Mouse (Mus musculus) CD4-positive helper T cell, adult 2 months (primary cell): ENCODE results near the gene Ephb3.
"Not testable (repeated sequence)": the region's sequence is repeated elsewhere in the genome, so short reads cannot be mapped to it uniquely, and the experiment has no call there.

ENCODE experiments used
- DNase-seq: peaks from one replicate; pipeline ENCODE4 v3.0.0-alpha.2; 2012; ENCODE audit warnings: low read depth, missing footprints, low spot score

Gene Ephb3

DNA sequence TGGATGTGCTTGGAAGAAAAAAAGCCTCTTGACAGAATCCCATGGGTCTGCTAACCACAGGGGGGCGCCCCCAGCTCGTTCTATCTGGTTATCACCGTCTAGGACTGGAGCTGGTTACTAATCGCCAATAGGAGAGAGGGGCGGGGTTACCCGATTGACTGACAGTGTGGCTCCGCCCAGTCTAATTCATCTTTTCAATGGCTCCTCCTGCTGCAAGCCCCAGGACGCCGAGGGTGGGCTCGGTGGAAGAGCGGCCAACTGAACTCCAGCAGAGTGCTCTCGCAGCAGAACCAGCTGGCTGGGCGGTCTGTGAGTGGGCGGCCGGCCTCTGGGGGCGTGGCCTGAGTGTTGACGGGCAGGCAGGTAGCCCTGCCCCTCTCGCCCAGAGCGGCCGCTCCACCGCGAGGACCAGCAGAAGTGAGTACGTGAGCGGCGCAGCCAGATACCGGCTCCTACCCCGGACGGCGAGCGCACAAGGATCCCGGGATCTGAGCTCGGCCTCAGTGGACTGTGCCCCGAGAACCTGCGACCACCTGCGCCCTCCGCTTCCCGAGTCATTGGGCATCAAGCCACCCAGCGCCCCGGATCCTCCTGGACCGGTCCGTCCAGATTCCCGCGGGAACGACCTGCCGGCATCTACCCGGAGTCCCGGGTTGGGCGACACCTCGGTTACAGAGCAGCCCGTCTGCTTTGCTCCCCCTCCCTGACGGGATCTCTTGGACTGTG, at the start of gene Ephb3:
TSS of gene Ephb3 (plus strand) at position 389 of the 726 bp plus-strand sequence.
- DNase-seq: peak; percentile 66

DNA sequence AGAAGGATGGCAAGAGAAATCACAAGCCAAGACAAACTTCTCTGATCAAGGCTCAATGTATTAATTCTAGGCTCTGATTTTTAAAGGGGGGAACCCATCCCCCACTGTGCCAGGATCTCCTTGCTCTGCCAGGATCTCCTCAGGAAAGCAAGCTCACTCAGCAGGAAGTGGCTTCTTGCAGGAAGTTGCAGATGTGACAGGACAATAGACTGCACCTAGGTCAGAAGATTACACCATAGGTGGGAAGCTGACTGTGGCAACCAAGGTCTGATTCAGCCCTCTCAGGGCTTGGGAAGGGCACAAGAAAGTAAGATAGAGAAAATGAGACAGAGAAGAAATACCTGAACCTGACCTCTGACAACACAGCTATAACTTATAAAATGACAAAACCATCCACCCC, 48.3 kb upstream of the Ephb3 start:
- not testable (repeated sequence) for DNase-seq

DNA sequence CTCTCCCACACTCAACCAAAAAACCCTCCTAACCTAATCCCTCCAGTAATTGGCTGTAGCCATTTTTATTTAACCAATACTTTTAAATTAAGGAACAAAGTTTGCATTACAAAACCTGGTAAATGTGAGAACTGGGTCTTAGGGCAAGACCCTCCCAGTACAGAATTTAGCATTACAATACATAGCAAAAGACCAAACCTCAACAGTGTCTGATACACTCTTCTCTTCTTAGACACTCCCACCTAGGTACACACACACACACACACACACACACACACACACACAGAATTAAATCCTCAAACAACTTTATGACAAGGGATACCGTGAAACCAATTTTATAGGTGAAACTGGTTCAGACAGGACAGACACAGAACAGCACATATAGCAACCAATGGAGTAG, 45.3 kb upstream of the Ephb3 start:
- not testable (repeated sequence) for DNase-seq

DNA sequence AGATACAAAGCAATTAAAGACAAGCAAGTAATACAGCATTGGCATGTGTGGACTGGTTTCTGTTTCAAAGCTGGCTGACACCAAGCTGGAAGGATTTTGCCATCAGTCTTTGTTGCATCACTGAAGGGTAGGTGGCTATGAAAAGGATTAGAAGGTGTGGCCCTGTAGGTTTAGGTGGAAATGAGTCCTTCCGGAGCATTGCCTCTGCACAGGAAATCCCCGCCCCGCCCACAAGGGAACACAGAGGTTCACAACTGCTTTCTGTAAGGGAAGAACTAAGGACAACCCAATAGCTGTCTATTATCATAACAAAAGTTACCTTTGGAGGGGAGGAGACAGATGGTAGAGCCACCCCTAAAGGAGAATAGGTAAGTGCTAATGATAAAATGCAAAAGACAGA, 41.1 kb upstream of the Ephb3 start:
- DNase-seq: peak; percentile 5

DNA sequence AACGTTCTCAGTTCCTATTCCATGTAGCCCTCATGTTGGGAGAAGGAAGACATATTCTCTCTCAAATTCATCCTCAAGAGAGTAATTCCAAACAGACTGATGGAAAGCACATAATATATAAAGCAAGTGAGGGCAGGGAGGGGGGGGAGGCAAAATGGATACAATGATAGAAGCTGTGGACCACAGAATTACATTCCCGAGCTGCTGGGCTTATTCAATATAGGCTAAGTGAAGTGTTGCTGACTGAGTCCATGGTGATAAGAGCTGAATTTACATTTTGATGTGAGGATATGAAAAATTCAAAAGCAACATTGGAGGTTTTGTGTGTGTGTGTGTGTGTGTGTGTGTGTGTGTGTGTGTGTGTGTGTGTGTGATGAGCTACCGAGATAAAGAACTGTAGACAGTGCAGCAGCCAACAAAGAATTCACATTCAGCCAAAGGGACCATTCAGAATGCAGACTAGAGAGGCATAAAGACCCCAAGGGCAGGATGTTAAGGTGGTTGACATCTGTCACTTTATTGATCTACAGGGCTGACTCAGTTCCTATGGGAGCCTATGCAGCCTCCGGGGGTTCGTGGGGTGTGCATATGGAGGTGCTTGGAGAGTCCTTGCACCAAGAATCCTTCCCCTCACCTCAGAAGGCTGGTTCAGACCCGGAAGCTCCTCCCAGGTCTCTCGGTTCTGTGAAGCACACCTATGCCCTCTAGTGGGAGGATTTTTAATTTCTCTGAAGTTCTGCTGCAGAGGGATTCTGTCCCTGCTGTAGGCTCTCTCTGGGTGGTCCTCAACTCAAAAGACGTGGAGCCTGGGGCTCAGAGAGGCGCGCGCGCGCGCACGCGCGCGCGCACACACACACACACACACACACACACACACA, 39.0 kb upstream of the Ephb3 start:
- DNase-seq: not testable (repeated sequence)

DNA sequence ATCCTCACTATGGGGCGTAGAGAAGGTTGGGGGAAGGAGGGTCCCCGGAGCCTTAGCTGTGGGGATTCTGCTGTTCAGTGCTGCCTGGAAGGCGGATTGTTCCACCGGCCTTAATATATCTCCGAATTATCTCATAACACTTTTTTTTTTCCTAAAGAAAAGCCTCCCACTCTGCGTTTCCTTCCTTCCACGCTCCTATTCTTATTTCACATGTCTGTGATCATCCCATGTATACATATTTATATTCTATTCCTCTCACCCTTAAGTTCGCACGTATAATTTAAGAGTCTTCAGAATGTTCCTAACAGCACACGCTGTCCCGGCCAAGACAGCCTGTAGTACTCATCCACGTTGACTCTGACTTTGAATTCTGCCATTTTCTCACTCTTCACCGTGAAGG, 35.8 kb upstream of the Ephb3 start:
- no peak for DNase-seq

DNA sequence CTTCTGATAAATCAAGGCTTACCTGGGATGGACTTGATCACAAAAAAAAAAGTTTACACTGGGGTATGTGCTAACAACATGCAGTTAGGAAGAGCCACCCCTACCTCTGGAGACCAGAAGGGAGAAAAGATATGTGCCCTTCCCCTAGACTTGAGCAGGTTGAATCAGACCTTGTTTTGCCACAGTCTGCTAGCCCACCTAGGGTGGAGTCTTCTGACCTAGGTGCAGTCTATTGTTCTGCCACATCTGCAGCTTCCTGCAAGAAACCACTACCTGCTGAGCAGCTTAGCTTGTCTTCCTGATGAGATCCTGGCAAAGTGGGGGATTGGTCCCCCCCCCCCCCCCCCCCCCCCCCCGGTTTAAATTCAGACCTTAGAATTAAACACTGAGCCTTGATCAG, 29.3 kb upstream of the Ephb3 start:
- no peak for DNase-seq

DNA sequence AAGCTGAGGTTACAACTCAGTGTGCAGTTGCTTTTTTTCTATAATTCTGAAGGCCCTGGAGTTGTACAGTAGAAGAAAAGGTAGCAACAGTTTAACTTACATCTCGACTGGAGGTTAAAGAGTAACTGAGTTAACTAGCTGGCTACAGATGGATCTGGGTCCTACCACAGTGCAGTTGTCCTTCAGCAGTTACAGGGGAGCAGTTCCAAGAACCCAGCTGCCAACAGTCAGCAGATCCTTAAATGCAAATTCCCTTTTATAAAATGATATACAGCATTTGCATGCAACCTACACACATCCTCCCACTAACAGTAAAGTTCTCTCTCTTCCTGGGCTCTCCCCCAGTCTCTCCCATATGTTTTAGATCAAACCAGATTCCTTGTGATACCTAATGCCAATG, 22.4 kb upstream of the Ephb3 start:
- no peak for DNase-seq

DNA sequence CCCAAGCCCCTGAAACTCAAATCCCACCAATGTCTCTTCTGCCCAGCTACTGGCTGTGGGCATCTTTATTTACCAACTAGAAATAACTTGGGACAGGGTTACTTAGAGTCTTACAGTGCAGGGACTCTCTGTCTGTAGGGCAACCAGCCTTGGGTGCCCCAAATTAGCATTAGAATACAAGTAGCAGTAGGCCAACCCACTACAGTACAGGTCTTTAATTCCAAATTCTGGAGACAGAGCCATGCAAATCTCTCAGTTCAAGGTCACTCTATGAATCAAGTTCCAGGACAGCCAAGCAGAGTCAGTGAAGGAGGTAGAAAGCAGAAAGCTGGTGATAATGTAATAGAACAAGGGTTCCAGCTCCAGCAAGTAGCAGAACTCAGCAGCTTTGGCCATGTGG, 19.9 kb upstream of the Ephb3 start:
- DNase-seq: no peak

DNA sequence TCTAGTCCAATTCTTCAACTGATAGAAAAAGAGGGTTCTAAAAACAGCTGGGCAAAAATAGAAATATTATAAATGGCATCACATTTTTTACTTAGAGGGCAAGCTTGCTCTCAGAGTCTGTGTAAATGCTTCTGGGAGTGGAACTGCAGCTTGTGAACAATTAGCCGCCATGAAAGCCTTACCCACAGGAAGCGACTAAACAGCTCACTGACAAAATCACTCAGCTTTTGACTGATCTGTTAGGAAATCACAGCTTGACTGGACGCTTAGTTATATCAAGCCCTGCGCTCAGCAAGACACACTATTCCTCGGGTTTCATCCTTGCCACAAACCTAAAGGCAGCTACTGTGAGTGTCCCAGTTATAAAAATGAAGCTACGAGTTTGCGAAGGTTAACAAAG, 17.0 kb upstream of the Ephb3 start:
- DNase-seq: no peak

DNA sequence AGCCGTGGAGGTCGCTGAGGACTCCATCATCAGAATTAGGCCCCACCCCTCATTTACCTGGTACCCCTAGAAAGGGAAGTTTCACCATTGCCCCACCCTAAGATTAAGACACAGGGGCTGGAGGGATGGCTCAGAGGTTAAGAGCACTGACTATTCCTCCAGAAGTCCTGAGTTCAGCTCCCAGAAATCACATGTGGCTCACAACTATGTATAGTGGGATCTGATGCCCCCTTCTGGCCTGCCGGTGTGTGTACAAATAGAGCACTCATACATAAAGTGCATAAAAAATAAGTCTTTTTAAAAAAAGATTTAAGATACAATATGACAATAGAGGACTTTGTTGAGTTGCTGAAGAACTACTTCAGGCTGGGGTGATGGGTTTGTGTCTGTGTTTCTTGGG, 16.2 kb upstream of the Ephb3 start:
- no peak for DNase-seq

DNA sequence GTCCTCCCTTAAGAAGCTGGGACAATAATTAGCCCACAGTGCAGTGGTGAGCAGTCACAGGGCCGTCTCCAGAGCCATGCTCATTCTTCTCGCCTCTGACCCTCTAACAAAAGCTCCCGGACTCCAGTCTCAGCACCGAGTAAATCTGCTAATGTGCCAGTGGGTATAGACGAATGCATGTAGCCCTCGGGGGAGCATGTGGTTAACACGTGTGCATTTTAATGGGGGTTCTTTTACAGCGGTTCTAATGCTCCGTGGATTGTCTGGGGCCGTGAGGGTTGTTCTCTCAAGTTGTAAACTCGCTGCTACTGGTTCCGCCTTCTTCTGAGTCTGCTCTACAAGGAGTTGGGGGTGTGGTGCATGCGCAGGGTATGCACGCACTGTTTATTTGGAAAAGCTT, 13.0 kb upstream of the Ephb3 start:
- DNase-seq: no peak

DNA sequence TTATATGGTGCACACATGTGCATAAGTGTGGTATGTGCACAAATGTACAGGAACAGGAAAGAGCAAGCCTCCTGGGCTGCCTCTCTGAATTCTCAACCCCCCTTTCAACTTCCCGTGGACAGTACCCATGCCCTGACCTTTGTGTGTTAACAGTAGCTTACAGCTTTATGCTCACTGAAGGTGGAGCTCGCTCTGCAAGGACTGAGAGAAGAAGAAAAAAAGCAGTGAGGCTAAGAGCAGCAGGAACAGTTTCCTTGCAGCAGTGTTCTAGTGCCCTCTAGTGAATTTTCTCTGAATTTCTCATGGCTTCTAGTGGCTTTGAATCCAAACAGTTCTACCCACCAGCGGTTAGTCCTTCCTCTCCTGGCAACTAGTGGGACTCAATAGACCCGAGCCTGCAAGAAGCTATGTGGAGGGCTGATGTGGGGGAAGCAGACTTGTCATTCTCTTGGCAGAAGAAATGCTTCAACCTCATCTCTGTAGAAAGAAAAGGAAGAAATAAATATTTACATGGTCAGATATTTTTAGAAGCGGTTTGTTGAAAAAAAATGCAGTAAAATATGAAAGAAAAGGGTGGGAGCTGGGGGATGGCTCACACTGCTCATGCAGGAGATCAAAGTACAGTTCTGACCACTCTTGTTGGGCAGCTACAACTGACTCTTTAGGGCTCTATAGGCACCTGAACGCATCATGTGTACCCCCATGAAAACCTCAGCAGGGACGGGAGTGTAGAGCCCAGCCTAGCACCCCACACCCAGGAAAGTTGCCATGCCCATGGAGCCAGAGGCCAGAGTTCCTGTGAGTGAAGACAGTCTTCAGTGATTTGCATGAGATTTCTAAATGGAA, 11.8 kb upstream of the Ephb3 start:
- peak; percentile 41 for DNase-seq

DNA sequence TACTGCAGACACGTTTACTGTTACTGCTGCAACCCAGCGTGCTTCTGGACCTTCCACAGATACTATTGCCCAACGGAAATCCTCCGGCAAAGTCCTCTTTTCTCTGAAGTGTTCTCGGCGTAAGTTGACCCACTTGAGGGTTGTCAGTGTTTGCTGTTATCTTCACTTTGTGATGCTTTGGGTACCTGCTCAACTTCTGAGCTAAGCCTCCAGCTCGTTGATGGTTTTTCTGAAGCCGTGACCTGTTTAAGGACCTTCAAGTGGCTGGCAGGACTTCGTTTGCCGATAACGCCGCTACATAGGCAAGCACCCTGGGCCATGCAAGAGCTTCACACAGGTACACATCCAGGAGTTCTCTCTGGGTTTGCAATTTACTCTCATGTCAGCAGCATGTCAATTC, 10.4 kb upstream of the Ephb3 start:
- no peak for DNase-seq

DNA sequence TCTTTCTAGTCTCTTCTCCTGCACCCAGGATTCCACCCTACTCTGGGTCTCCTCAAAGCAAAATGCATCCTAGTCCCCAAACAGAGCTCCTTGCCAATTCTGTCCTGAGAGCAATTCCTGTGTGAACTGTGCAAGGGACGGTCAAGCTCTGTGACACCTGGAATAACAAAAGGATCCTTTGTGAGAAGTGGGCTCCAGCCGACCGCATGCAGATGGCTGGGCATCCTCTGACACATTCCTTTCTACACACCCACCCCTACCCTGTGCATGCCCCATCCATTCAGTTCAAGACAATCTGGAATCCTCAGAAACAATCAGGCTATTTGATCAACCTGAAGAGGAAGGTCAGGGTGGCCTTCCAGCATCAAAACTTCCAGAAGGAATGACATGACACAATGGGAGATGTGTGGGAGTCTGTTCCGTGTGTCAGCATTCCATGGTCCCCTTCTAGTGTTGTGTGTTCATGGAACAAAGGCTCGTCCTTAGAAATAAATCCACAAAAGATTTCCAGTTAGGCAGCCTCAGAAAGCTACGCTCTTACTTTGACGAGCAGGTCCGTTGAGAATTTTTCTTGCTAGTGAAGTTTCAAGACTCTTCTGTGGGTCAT, 9.2 kb upstream of the Ephb3 start:
- no peak for DNase-seq

DNA sequence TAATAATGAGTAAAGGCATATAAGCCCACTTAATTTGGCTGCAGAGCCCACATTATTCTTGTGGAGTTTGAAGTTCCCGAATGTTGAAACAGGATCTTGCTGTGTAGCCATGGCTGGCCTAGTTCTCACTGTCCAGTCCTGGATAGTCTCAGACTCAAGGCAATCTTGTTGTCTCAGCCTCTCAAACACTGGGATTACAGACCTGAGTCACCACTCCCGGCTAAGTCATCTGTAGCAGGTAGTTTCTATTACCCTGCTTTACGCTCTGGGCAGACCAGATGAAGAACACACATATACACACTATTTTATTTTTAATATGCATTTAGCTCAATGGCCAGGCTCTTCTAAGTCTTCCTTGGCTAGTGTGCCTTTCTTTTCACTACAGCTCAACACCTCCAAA, 8.0 kb upstream of the Ephb3 start:
- DNase-seq: no peak

DNA sequence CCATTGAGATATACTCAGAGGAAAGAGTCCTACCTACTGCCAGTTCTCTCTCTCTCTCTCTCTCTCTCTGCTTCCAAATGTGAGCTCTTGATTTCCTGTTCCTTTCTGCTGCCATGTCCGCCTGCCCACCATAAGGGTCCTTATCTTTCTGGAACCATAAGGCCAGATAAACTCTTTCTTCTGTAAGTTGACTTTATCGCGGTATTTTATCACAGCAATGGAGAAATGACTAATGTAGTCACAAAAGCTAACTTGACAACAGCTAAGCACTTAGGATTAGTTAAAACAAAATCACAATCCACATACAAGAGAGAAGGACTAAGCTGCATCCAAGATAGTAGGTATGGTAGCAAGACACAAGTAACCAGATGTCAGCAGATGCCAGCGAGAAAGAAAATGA, 7.0 kb upstream of the Ephb3 start:
- no peak for DNase-seq

DNA sequence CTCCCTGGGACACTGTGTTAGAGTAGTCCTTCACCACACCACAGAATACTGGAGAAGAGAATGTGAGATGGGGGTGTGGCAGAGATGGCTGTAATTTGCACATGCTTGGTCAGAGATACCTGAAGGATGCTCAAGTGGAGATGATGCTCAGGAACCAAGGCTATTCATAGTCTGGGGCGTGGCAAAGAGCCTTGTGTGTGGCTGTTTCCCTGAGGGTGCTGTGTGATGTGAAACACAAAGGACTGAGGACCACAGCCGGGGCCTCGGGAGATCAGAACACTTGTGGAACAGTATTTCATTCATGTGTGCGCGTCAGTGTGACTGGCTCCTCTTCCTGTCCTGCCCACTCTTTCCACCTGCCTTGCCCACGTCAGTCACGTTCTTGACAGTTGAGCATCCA, 6.5 kb upstream of the Ephb3 start:
- DNase-seq: no peak

DNA sequence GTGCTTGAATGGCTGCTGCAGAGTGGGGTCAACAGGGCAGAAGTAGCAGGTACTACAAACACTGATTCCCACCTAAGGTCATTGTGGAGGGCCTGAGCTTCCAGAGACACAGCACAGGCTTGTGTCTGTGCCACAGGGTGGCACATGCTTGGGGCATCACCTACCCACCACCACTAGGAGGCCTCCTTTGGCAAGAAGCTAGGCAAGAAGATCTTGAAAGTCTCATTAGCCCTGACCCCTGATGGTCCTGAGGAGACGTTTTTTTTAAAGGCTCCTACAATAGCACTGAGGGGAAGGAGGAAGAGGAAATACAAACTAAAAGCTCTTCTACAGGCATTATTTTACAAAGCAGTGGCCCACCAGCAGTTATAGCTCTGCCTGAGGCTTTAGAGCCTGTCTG, 6.0 kb upstream of the Ephb3 start:
- no peak for DNase-seq

DNA sequence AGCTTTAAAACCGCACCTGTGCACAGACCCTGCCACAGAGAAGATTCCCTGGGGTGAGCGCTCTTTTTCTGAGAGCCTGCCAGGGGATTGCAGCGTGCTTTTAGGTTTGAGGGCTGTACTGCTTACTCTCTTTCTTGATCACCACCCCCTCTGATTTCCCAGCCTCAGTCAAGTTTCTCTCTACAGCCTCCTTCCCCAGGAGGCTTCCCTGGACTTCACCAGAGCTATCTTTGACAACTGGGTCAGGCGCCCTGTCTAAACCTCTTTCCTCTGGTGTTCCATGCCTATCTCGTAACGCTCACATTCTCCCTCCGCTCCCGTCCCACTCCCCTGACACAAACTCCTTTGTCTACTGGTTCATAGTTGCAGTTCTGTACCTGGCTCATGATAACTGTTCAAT, 5.1 kb upstream of the Ephb3 start:
- DNase-seq: no peak

DNA sequence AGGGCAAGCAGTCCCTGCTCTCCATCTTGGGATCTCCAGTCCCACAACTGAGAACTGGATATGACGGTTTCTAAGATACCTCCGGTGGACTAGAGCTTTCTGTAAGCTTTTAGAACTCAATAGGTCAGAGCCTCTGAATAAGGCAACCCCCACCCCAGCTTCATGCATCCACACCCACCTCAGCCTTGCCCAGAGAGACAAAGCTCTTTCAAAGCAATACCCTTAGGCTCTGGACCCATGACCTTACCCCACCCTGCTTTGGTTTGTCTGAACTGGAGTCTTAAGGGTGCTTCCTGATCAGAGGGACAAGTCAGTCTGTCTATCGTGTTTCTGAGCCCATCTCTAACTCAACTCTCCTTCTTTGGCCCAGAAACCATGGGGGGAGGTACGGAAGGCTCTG, 1.8 kb upstream of the Ephb3 start:
- DNase-seq: no peak
